Mouse (Mus musculus) v-Abl transformed pro-B cells (cell line): ENCODE measurements around the gene Vps52.
"Not testable (repeated sequence)": the region's sequence is repeated elsewhere in the genome, so short reads cannot be mapped to it uniquely, and the experiment has no call there.

ENCODE experiments used
- in situ Hi-C, 2 experiments: fragments of 400-800 bp; cut with MboI; formaldehyde crosslinking; loops; one replicate each; pipeline ENCODE4 v1.15.1; 2025; ENCODE audit not compliant: unreplicated experiment in 2 of 2

Vps52 gene

DNA sequence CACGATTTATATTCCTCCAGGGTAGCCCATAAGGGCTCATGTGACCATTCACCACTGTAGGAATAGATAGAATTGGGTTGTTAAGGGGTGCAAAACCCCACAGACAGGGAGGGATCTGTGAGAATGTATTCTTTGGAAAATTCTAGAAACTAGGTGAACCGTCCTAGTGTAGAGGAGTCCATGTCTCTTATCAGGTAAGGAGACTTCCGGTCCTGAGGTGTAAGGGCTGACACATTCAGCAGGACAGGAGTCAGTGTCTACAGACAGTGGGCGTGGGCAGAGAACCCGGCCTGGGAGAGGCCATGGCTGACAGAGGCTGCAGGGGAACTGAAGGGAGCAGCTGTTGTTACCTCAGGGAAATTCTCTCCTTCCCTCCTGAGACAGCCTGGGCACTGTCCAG lies 43.1 kb downstream of the Vps52 start:
- in situ Hi-C loops: not testable (repeated sequence)

- in situ Hi-C loops: loop anchor here (5.0 to 25.0 kb wide), 3 partner anchors 32 to 1388 kb away; partner anchors contain the start of genes H2-D1 (in 1 of the 2) and H2-Q4 (in 1 of the 2)
Measured at GRCm38 (mm10) chr17:33999341-34000149, 43.9 kb downstream of the Vps52 start.

DNA sequence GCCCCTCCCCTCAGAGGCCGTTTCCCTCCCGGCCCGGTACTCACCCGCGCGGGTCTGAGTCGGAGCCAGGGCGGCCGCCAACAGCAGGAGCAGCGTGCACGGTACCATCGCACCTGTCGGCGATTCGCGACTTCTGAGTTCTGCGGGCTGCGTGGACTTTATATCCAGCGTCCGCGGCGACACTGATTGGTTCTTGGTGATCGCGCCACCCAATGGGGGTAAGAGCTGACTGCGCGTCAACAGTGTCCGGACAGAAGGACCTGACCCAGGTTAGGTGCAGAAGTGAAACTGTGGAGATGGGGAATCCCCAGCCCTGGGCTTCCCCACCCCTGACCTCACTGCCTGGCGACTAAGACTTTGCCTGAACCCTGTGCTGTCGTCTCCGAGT lies 44.5 kb downstream of the Vps52 start, which contains the start of gene H2-K1:
H2-K1 (minus strand) TSS at position 198 of the 388 bp plus-strand sequence.
- in situ Hi-C loops: loop anchor here (5.0 to 25.0 kb wide), 3 partner anchors 33 to 1387 kb away; partner anchors contain the start of genes H2-D1 (in 1 of the 2) and H2-Q4 (in 1 of the 2)

GRCm38 (mm10) chr17:34000796-34001195 lies 45.2 kb downstream of the Vps52 start:
- in situ Hi-C loops: loop anchor here (5.0 to 25.0 kb wide), 3 partner anchors 33 to 1387 kb away; partner anchors contain the start of genes H2-D1 (in 1 of the 2) and H2-Q4 (in 1 of the 2)

- in situ Hi-C loops: loop anchor here (5.0 to 25.0 kb wide), 3 partner anchors 36 to 1384 kb away; partner anchors contain the start of genes H2-D1 (in 1 of the 2) and H2-Q4 (in 1 of the 2)
Measured at GRCm38 (mm10) chr17:34003426-34003825, 47.8 kb downstream of the Vps52 start.

GRCm38 (mm10) chr17:34006570-34006969 lies 51.0 kb downstream of the Vps52 start:
- in situ Hi-C loops: loop anchor here in 1 of 2 experiments (25.0 kb wide), 1 partner anchor 1381 kb away; the partner anchor contains the start of gene H2-Q4

DNA sequence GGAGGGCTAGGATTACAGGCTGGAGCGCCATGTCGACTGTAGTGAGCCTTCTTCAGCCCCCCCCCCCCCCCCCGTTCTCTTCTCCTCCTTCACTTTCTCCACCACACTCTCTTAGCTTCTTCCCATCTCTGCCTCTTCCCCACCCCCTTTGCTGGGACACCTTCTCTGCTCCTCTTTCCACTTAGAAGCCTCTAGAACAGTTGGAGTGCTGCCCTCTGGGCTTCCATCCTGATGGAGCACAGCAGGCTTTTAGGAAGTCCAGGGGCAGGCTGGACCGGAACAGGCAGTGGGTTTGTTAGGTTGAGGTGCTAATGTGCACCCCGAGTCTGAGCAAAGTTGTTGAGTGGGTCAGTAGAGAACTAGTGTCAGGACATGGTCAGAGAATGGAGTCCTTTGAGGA lies 54.5 kb downstream of the Vps52 start:
- in situ Hi-C loops: loop anchor here in 1 of 2 experiments (25.0 kb wide), 1 partner anchor 1377 kb away; the partner anchor contains the start of gene H2-Q4

DNA sequence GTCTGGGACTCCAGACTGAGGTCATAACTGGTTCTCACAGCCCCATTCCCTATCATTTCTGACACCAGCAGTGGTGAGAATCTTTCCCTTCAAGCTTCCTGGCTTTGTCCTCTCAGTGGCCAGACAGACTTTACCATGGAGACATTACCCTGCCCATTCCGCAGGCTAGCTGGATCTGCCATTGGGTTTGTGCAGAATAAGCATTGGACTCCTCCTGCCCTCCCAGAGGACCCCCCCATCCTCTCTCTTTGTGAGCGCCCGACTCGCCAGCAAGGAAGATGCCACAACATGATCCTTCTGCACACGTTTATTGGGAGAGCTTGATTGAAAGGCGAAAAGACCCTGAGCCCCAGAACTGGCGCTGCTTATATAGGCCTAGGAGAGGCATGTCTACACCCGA lies 57.8 kb downstream of the Vps52 start:
- in situ Hi-C loops: loop anchor here in 1 of 2 experiments (25.0 kb wide), 1 partner anchor 1374 kb away; the partner anchor contains the start of gene H2-Q4
